20 mouse cellular contexts compared by ENCODE assay signal in genomic region chr7:62365039-62365636, GRCm38 (mm10). TPM values are rescaled to one million over a fixed set of nuclear protein-coding genes. Genes with fewer than 3 reads are reported as not detected.
A peak's percentile ranks its signal among the peaks of the same experiment; 100 is the strongest.
DNase-seq lines count a peak whose midpoint lies in the region; ATAC-seq lines count a peak whose summit lies in the region.
"Had no signal": no experiment of that assay in that cellular context is flagged by ENCODE, and none has a peak within 500 bp of the region (broad histone marks: within the 10 kb centered on the region; RNA-seq: fewer than 3 reads in every experiment).

No protein-coding gene starts in this region.

- 64% methylated on average over 7 of the region's 7 CpGs for WGBS in forebrain, embryonic 13.5 days
- WGBS in hindbrain, embryonic 11.5 days: 66% methylated on average over 7 of the region's 7 CpGs
- 60% methylated on average over 7 of the region's 7 CpGs for WGBS in midbrain, embryonic 12.5 days
- 47% methylated on average over 7 of the region's 7 CpGs for WGBS in neural tube, embryonic 15.5 days

- peak overlapping the region; percentile 68 for H3K27ac ChIP-seq in forebrain, embryonic 13.5 days
- H3K27ac ChIP-seq in hindbrain, embryonic 11.5 days (ENCODE audit: low read depth, low read length): peak overlapping the region; percentile 80
- H3K27ac ChIP-seq in midbrain, embryonic 12.5 days (replicated peaks): peak overlapping the region; percentile 82
- H3K27ac ChIP-seq in neural tube, embryonic 15.5 days (replicated peaks): peak overlapping the region; percentile 80
- H3K27ac ChIP-seq: heart, embryonic 13.5 days; macrophage had no signal

- H3K4me3 ChIP-seq in forebrain, embryonic 13.5 days: no peak overlapping the region
- H3K4me3 ChIP-seq in hindbrain, embryonic 11.5 days (ENCODE audit: low read depth, low read length): no peak overlapping the region
- H3K4me3 ChIP-seq in midbrain, embryonic 12.5 days: no peak overlapping the region; the same call in 1 of the 2 replicates
- H3K4me3 ChIP-seq in neural tube, embryonic 15.5 days (replicated peaks): peak overlapping the region; percentile 28
- H3K4me3 ChIP-seq: heart, embryonic 13.5 days; myocyte had no signal

- no peaks in the 10 kb centered on the region for H3K36me3 ChIP-seq in forebrain, embryonic 13.5 days (ENCODE audit: poor library complexity, severe bottlenecking)
- no peaks in the 10 kb centered on the region for H3K36me3 ChIP-seq in hindbrain, embryonic 11.5 days (ENCODE audit: control insufficient read depth, insufficient read depth, low read length)
- no peaks in the 10 kb centered on the region for H3K36me3 ChIP-seq in midbrain, embryonic 12.5 days
- H3K36me3 ChIP-seq in neural tube, embryonic 15.5 days: no peaks in the 10 kb centered on the region
- H3K36me3 ChIP-seq: heart, embryonic 13.5 days had no signal

- H3K4me1 ChIP-seq in forebrain, embryonic 13.5 days: no peaks in the 10 kb centered on the region
- no peaks in the 10 kb centered on the region for H3K4me1 ChIP-seq in hindbrain, embryonic 11.5 days (replicated peaks; ENCODE audit: control insufficient read depth, insufficient read depth, low read length)
- H3K4me1 ChIP-seq in midbrain, embryonic 12.5 days: no peaks in the 10 kb centered on the region
- H3K4me1 ChIP-seq in neural tube, embryonic 15.5 days: no peaks in the 10 kb centered on the region
- H3K4me1 ChIP-seq: heart, embryonic 13.5 days had no signal

- H3K27me3 ChIP-seq in forebrain, embryonic 13.5 days: no peaks in the 10 kb centered on the region
- H3K27me3 ChIP-seq in hindbrain, embryonic 11.5 days (ENCODE audit: control insufficient read depth, insufficient read depth, low read length): no peaks in the 10 kb centered on the region
- H3K27me3 ChIP-seq in midbrain, embryonic 12.5 days: no peaks in the 10 kb centered on the region
- H3K27me3 ChIP-seq in neural tube, embryonic 15.5 days (replicated peaks): no peaks in the 10 kb centered on the region
- H3K27me3 ChIP-seq: heart, embryonic 13.5 days had no signal

- peak overlapping the region; percentile 5; the same call in 1 of the 2 replicates for H3K9ac ChIP-seq in forebrain, embryonic 13.5 days
- no peak overlapping the region for H3K9ac ChIP-seq in hindbrain, embryonic 11.5 days (ENCODE audit: low read depth, low read length)
- no peak overlapping the region; the same call in 1 of the 2 replicates for H3K9ac ChIP-seq in midbrain, embryonic 12.5 days (replicated peaks)
- no peak overlapping the region for H3K9ac ChIP-seq in neural tube, embryonic 15.5 days (replicated peaks)
- H3K9ac ChIP-seq: heart, embryonic 13.5 days; liver, postnatal 0 days had no signal

- no peak overlapping the region for H3K4me2 ChIP-seq in forebrain, embryonic 13.5 days
- no peak overlapping the region for H3K4me2 ChIP-seq in hindbrain, embryonic 11.5 days (replicated peaks; ENCODE audit: low read depth, low read length)
- H3K4me2 ChIP-seq in midbrain, embryonic 12.5 days (replicated peaks): no peak overlapping the region; the same call in 1 of the 2 replicates
- H3K4me2 ChIP-seq in neural tube, embryonic 15.5 days: peak overlapping the region; percentile 22
- H3K4me2 ChIP-seq: heart, embryonic 13.5 days had no signal

- ATAC-seq in forebrain, embryonic 13.5 days: peak; percentile 55; the same call in 1 of the 2 replicates
- ATAC-seq in hindbrain, embryonic 11.5 days (ENCODE audit: low FRiP score): peak; percentile 73; the same call in 1 of the 2 replicates
- 0 out of 2 replicates have a peak, but pooled peaks have one; percentile 58 for ATAC-seq in midbrain, embryonic 12.5 days (ENCODE audit: low FRiP score, low read depth)
- ATAC-seq in neural tube, embryonic 15.5 days (ENCODE audit: low FRiP score): peak; percentile 88
- ATAC-seq: CD4-positive, CD25-positive, alpha-beta regulatory T cell, adult 4 months; liver, postnatal 0 days had no signal

- no peak for DNase-seq in hindbrain, embryonic 11.5 days (ENCODE audit: low spot score)
- DNase-seq in layer of hippocampus, adult 8-10 months (ENCODE audit: low spot score in 2 of 2): no peak
- no peak for DNase-seq in left cerebral cortex, adult 8-10 months (ENCODE audit: low spot score in 2 of 2)
- no peak for DNase-seq in lung, postnatal 14 days
- DNase-seq: adrenal gland, adult 8-10 months; cerebellum, adult 8-10 months; kidney, adult 9 months; liver, postnatal 0 days; right cerebral cortex, postnatal 4 days; thymus, adult 18-20 months had no signal

- H3K9me3 ChIP-seq in forebrain, embryonic 13.5 days (replicated peaks): no peaks in the 10 kb centered on the region
- H3K9me3 ChIP-seq in hindbrain, embryonic 11.5 days (ENCODE audit: control insufficient read depth, low read length): no peaks in the 10 kb centered on the region
- H3K9me3 ChIP-seq in midbrain, embryonic 12.5 days: 0 out of 2 replicates have a peak, but pooled peaks cover 2% of the 10 kb centered on the region
- H3K9me3 ChIP-seq in neural tube, embryonic 15.5 days (replicated peaks): no peaks in the 10 kb centered on the region

RNA-seq across cellular contexts. Expression of gene Magel2, which starts 11.7 kb away (rescaled TPM):
- polyA plus RNA-seq in forebrain, embryonic 13.5 days (2015; fragmentation: Nextera tagmentation; extraction: Ambion mirVana): 16.6 and 22.1 TPM in 2 replicates
- 9.5 and 11.3 TPM in 2 replicates for polyA plus RNA-seq in hindbrain, embryonic 11.5 days (2014; fragmentation: Nextera tagmentation; extraction: Ambion mirVana)
- polyA plus RNA-seq in midbrain, embryonic 12.5 days (2016; fragmentation: Nextera tagmentation; extraction: Ambion mirVana): 14.6 and 20.2 TPM in 2 replicates
- polyA plus RNA-seq in neural tube, embryonic 15.5 days (2015; fragmentation: Nextera tagmentation; extraction: Ambion mirVana): 12.0 and 13.8 TPM in 2 replicates
- 1 to 10 TPM; 1.4 to 1.8 (median 1.6) TPM for total RNA-seq in layer of hippocampus, adult 8-10 months (2022)
- total RNA-seq in left cerebral cortex, adult 8-10 months (2022): 1 to 10 TPM; 1.5 to 3.2 (median 2.4) TPM
- total RNA-seq: granulocyte monocyte progenitor cell, adult 5-6 weeks; hematopoietic stem cell, adult 5-6 weeks; MEL had no signal
- polyA plus RNA-seq: CD4-positive, CD25-positive, alpha-beta regulatory T cell, adult 4 months; liver, postnatal 0 days; macrophage; myocyte had no signal

RNA-seq across cellular contexts. Expression of gene Ndn, which starts 18.8 kb away (rescaled TPM):
- 381 and 439 TPM in 2 replicates for polyA plus RNA-seq in forebrain, embryonic 13.5 days (2015; fragmentation: Nextera tagmentation; extraction: Ambion mirVana)
- polyA plus RNA-seq in hindbrain, embryonic 11.5 days (2014; fragmentation: Nextera tagmentation; extraction: Ambion mirVana): 214 and 229 TPM in 2 replicates
- 232 and 251 TPM in 2 replicates for polyA plus RNA-seq in midbrain, embryonic 12.5 days (2016; fragmentation: Nextera tagmentation; extraction: Ambion mirVana)
- polyA plus RNA-seq in neural tube, embryonic 15.5 days (2015; fragmentation: Nextera tagmentation; extraction: Ambion mirVana): 397 and 487 TPM in 2 replicates
- 100 to 1,000 TPM; 112 to 121 (median 120) TPM for total RNA-seq in layer of hippocampus, adult 8-10 months (2022)
- total RNA-seq in left cerebral cortex, adult 8-10 months (2022): 100 to 1,000 TPM; 118 to 125 (median 122) TPM
- total RNA-seq: granulocyte monocyte progenitor cell, adult 5-6 weeks; MEL had no signal
- polyA plus RNA-seq: CD4-positive, CD25-positive, alpha-beta regulatory T cell, adult 4 months; macrophage had no signal

RNA-seq across cellular contexts. Expression of gene Mkrn3, which starts 54.8 kb away (rescaled TPM):
- polyA plus RNA-seq in forebrain, embryonic 13.5 days (2015; fragmentation: Nextera tagmentation; extraction: Ambion mirVana): 21.7 and 25.0 TPM in 2 replicates
- 16.6 and 17.5 TPM in 2 replicates for polyA plus RNA-seq in hindbrain, embryonic 11.5 days (2014; fragmentation: Nextera tagmentation; extraction: Ambion mirVana)
- polyA plus RNA-seq in midbrain, embryonic 12.5 days (2016; fragmentation: Nextera tagmentation; extraction: Ambion mirVana): 25.2 and 26.4 TPM in 2 replicates
- 17.1 and 21.2 TPM in 2 replicates for polyA plus RNA-seq in neural tube, embryonic 15.5 days (2015; fragmentation: Nextera tagmentation; extraction: Ambion mirVana)
- under 1 TPM; 0.29 to 0.82 (median 0.74) TPM for total RNA-seq in layer of hippocampus, adult 8-10 months (2022)
- total RNA-seq in left cerebral cortex, adult 8-10 months (2022): under 1 TPM; 0.36 to 0.98 (median 0.55) TPM
- total RNA-seq: MEL had no signal
- polyA plus RNA-seq: CD4-positive, CD25-positive, alpha-beta regulatory T cell, adult 4 months had no signal
